Mouse (Mus musculus): ENCODE results near the gene Bach2. TPM values are rescaled to one million over a fixed set of nuclear protein-coding genes. Genes with fewer than 3 reads are reported as not detected.
A peak's percentile ranks its signal among the peaks of the same experiment; 100 is the strongest.

Bach2 gene
- total RNA-seq, 4 experiments from 2014 or later, result 0.96 to 3.2 (median 2.4) TPM

DNA sequence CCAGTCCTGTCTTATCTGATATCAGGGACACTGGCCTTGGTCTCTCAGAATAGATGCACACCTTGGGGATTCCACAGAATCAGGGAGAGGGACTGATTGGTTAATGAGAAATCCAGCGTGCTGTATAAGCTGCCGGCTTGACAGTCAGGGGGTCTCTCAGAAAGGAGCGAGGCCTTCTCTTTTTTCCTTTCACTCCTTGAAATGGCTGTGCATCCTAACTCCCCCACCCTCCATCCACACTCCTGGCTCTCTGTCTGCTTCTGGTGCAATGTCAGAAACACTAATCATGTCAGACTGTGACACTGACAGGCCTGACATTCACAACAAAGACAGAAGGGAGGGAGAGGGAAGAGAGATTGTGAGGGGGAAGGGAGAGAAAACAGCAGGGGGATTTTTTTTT, 88.3 kb downstream of the Bach2 start:
- DNase-seq (ENCODE audit: low spot score in 2 of 2), result no peak

DNA sequence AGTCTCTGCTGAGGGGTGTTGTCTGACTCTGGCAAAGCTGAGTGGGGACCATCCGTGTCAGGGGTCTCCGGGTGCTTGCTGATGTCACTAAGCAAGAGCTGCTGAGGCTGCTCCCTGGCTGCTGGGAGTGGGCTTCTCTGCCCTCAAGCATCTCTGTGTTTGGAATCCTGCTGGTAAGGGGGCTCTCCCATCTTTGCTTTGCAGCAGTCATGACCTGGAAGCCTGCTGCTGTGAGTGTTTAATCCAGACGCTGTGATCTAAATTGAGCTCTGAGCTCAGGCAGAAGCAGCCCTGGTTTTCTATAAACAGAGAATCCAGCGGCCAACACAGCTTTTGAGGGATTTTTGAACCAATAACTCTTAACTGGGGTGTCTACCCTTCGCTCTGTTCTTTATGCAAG, 89.0 kb downstream of the Bach2 start:
- DNase-seq (ENCODE audit: low spot score in 2 of 2), result no peak

DNA sequence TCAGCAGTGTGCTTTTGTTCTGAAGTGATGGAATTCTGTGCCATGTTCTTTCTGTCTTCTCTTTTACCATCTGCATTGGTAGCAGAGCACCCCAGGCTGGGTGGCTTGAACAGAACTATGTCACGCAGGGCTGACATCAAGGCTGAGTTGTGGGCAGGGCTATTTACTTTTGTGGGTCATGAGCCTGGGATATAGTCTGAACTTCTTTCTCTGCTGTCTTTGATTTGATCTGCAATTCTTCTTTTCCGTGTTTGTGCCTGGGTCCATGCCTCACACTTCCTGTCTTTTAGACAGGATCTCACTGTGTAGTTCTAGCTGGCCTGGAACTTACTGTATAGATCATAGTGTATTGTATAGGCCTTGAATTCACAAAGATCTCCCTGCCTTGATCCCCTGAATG, 90.0 kb downstream of the Bach2 start:
- DNase-seq (ENCODE audit: low spot score in 2 of 2), result no peak

DNA sequence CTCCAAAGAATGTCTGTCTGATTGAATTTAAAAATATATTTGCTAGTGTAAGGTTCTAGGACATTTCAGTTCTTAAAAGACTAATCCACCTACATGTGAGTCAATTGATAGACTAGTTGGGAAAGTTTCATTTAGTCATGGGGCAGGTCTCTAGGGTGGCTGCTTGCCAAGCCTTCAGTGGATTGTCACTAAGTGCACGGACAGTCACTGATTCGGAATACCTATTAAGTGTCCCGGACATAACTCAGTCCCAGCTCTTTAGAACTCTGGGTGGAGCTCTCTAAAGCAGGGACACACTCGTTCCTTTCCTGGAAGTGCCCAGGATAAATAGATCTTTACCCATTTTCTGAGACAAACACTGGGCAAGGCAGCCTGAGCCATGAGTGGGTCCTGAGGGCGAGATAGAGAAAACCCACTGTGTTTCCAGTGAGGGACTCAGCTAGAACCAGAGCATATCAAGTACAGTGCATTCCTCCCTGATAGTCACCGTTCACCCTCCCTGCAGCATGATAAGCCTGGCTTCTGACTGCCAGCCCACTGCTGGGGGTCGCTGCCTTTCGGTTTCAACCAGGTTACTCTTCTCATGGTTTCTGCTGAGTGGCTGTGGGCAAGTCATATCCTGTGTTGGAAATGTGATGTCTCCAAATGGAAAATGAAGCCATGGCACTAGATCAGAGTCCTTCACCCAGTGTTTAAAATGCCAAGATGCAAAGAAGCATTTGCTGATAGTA, 92.1 kb downstream of the Bach2 start:
- DNase-seq (ENCODE audit: low spot score in 2 of 2), result no peak

DNA sequence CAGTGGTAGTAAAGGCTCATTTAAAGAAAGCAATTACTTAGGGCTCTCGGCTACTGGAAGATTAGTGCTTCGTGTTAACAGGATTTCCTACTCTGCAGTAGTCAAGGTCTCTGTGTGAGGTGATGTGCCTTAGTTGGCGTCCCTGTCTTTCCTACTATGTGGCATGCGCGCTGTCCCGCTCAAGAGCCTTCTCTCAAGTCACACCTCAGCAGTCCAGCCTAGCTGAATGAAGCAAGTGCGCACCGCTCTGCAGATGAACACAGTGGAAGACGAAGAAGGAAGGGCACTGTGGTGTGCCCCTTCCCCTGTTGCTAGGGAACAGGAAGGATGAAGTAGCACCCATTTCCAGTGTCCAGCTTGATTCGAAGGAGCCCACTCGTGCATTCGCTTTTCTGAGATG, 93.4 kb downstream of the Bach2 start:
- DNase-seq (ENCODE audit: low spot score in 2 of 2), result no peak

DNA sequence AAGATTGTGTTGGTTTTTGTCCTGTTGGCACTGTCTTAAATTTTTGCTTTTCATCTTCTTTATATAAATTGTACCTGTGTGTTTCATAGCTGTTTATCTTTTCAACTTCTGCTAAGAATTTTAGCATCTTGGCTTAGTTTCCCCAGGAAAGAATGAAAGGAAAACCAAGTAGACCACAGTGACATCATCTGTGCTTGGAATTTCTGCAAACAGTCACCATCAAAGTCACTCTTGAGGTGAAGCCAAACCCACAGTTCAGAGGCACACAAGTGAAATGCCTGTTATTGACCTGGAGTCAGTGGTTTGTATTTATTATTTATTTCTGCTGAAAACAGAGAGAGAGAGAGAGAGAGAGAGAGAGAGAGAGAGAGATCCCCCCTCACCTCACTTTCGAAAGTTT, 95.5 kb downstream of the Bach2 start:
- no peak for DNase-seq (ENCODE audit: low spot score in 2 of 2)

DNA sequence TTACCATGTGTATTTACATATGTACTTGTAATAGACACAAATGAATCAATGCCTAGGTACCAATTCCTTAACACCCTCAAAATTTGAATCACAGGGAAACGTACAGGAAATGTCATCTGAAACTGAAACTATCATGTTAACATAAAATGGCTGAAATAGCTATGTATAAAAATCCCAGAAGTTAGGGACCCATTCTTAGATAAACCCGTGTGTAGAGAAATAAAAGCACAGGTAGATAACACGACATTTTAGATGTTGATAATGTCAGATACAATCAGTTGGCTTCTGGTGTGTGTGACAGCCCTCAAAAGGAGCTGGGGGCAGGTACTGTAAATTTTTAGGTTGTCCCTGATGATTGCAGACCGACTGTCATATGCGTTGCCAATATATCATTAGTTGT, 96.2 kb downstream of the Bach2 start:
- no peak for DNase-seq (ENCODE audit: low spot score in 2 of 2)

DNA sequence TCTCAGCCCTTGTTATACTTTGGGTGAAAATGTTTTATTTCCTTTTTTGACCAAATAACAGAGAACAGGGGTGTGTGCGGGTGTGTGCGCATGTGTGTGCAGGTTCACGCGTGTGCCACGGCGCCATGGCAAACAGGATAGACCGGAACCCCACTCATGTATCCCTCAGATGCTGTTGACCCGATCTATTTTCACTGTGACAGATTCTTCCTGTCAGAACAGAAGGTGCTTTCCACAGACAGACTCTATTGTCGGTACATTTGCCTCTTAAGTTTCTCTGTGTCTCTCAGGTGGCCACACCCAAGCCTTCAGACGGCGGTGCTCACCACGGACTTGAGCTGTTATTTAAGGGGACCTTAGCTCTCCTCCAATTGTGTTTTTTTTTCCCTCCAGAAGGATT, 97.1 kb downstream of the Bach2 start:
- no peak for DNase-seq (ENCODE audit: low spot score in 2 of 2)

DNA sequence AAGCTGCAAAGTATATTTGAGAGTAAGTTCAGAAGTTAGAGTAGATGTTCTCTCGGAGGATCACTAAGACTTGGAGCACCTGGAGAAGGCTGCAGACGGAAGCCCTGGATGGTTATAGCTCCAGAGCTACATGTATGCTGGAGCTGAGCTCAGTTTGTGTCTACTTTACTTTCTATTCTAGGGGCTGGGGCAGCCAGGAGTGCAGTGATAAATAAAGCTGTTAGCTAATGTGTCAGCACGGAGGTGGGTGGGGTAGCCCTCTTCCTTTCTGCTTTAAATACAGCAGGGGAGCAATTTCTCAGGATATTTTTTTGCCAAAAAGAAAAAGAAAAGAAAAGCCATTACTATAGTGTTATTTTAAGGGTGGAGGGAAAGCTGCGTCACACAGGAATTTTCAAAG, 98.0 kb downstream of the Bach2 start:
- DNase-seq (ENCODE audit: low spot score in 2 of 2), result no peak

DNA sequence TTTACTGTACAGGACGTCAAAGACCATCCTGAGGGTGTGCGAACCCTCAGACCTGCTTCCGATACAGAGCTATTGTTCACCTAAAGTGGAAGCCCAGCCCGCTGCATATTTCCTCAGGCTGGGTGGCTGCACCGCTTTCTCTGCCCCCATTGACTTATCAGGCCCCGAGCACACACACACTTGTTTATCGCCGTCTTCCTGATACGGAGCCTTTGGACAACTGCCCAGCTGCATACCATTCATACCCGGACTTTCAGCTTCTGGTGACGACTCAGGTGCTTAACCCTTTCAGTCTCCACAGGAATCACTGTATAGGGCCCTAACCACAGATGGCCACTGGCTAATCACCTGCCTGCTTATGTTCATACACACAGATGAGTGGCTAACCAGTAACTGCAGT, 99.0 kb downstream of the Bach2 start:
- peak in 1 of 2 experiments; percentile 21 for DNase-seq (ENCODE audit: low spot score in 2 of 2)

DNA sequence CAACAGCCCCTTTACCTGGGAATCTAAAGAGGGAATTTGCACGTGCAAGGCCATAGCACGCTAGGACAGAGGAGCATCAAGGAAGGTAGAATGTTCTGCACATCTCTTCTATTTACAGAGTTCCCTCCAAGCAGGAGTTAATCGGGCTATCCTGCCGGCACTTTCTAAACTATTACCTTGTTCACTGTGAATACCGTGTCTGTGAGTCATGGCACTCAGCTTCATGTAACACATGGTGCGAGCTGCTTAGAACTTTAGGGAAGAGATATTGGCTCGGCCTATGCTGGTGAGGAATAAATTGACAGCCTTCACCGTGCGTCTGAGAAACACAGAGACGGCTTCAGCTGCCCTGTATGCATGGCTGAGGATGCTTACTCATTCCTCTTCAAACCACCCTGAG, 99.8 kb downstream of the Bach2 start:
- no peak for DNase-seq (ENCODE audit: low spot score in 2 of 2)

DNA sequence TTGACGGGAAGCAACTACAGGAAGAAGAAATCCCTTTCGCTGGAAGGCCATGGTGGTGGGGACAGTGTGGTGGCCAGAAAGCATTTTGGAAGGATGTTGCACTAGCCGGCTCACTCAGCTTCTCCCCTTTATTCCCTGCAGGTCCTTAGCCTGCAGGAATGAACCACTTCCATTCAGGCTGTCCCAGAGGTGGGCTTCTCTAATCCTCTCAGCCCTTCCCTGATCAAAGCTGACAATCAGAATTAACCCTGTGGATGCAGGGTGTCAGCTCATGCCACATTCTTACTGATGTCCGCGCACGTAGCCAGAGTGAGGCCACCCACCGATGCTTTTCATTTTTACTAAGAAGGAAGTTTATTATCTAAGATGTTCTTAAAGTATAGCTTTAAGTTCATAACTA, 102.2 kb downstream of the Bach2 start:
- no peak for DNase-seq (ENCODE audit: low spot score in 2 of 2)

DNA sequence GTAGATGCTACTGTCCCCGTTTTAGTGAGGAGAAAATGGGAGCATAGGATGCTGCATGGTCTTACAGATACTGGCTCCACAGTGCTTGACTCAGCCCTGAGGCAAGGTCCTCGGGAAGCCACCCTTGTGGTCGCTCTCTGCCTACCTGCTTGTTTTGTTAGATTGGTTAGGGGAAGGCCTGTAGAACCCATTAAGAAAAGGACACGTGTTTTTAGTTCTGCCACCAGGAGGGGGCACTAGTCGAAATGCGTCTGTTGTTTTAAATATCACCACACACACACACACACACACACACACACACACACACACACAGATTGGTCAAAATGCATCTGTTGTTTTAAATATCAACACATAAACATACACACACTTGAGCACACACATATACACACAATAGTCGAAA, 103.7 kb downstream of the Bach2 start:
- DNase-seq (ENCODE audit: low spot score in 2 of 2), result no peak

DNA sequence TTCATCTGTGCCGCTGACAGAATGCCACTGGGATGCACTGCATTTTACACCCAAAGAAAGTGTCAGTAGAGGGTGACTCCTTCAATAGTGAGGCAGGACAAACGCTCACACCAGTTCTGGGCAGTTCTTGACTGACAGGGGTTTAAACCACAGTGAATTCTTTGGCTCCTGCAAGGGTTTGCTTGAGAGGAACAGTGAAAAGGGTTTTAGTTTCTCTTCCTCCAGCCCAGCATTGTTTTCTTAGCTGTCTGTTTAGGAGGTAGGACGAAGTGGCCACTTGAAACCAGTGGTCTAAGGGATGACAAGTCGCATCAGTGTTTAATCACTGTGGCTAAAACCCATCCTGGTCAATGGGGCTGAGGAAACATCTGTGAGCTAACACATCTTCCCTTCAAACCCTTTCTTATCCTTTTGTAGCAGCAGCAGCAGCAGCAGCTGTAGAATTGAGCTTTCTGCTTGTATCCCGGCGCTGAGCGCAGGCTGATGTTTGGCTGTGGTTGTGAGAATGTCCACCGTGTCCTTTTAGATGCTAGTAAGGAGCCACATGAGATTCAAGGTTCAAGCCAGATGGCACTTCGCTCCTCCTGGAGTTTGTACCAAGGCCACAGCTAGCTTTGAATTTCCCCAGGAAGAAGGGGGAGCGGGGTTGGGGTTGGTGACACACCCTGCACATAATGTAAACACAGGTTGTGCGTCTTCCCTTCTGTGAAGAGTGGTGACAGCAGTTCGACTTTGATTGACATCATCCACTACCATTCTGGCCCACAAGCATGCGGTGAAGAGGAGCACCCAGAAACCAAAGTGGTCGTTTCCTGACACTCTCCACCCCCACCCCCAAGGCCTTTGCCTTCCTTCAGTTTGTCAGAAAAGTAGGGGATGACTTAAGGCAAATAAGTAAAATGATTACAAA, 104.9 kb downstream of the Bach2 start:
- no peak for DNase-seq (ENCODE audit: low spot score in 2 of 2)

DNA sequence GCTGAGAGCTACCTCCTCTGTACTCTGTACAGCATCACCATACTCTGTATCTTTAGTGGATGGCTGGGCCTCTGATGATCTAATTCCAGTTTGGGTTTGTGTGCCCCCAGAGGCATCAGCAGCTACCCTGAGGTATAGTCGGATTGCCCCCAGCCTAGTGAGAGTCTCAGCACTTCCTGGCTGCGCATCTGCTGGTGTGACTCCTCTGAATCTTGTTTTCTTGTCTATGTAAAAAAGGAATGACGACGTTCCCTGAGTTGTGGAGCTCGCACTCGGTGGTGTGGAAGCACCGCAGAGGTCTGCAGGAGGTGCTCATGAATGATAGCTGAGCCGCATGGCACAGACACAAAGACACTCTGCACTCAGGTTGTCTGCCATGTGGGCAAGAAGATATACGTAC, 105.7 kb downstream of the Bach2 start:
- DNase-seq (ENCODE audit: low spot score in 2 of 2), result no peak

DNA sequence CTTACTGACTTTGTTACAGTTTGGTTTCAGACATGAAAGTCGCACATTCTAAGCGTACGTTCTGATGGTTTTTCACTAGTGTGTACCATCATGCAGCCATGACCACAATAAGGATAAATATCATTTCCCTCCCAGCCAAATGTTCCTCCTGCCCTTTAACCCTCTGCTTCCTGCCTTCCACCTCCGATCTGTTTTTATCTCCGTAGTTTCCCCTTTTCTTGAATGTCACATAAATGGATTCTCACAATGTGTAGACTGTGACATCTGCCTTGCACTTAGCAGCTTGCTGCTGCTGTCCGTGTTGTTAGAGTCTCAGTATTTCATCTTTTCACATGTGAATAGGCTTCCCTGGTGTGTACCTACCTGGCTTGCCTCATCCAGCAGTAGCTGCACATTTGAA, 108.6 kb downstream of the Bach2 start:
- no peak for DNase-seq (ENCODE audit: low spot score in 2 of 2)

DNA sequence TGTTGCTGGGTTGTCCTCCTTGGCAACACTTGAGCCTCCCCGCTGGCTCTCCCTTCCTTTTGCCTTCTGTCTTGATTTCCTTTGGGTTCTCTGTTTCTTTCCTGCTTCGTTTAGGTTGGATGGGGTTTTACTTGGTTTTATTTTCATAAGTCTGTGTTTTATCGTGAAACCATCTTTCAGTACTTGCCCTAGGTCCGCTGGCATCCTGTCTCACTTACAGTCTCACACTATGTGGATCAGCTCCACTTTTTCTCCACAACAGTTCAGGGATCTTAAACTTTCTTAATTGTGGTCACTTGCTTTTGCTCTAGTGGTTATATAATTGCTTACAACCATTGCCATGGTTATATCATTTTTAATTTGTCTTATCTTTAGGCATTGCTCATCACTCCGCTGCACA, 109.1 kb downstream of the Bach2 start:
- DNase-seq (ENCODE audit: low spot score in 2 of 2), result no peak

DNA sequence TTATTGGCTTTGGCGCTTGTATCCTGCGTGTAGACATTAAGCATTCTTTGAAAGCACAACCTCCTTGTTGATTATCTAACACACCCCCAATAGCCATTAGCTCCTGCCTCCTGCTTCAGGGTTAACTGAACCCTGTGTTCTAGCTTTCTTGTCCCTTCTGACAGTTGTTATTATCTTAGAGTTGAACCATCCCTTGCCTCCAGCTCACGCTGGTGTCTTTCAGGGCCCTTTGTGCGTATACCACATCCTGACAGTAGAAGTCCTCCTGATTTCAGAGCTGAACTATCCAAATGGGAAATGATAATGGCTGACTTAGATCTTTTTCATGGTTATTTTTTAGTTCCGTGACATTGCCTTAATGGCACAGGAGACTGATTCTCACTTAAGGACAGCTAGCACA, 110.8 kb downstream of the Bach2 start:
- no peak for DNase-seq (ENCODE audit: low spot score in 2 of 2)

DNA sequence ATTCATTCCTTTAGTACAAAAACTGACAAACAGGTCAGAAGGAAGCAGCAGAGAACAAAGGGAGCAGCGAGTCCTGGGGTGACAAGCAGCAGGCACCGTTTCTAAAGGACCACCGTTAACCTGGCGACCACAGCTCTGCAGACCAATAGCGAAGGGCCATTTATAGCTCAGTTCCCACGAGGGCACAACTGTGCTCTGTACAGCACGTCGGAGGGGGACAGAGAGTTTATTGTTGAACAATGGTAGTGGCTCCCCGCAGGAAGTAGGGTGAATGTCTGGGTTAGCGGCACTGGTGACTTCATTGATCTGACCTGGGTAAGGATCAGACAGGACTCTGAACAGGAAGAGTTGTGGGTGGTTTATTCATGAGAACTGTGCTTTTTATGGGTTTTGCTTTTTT, 112.6 kb downstream of the Bach2 start:
- no peak for DNase-seq (ENCODE audit: low spot score in 2 of 2)

DNA sequence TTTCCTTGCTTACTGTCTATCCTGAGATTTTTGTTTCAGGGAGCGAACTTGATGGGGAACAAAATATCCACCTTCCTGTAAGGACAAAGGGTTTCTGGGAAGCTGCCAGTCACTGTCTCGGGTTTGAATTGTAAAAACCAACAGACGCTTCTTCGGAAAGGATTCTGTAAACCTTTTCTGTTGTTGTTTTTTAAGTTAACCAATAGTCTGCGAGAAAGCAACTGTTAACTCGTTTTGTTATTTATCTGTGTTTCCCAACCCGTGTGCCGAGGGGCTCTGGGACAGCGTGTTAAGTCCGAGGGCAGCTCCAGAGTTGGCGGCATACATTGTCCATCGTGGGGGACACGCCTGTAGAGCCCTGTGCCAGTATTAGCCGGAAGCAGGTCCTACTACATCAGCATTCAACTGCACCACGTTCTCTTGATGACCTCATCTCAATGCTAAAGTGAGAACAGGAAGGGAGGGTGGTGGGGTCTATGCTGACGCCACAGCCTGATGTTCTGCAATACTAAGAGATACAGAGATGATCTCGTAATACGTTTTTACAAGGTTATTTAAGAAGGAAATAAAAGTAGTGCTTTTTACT, 113.2 kb downstream of the Bach2 start:
- DNase-seq (ENCODE audit: low spot score in 2 of 2), result no peak

DNA sequence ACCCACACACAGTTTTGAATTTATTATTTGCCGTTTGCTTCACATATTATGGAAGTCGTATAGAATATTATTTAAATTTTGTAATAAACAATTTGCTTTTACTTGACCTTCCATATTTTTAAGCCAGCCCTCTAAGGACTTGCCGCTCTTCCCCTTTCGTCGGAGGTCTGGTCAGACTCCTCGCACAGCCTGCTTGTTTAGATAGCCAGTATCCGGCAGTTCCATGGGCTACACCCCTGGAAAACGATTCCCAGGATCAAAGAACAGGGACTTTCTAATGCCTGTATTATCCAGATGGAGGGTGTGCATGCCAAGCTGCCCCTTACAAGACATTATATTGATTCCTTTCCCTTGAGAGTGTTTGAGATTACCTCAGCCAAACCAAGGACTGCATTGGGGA, 113.8 kb downstream of the Bach2 start:
- DNase-seq (ENCODE audit: low spot score in 2 of 2), result no peak

DNA sequence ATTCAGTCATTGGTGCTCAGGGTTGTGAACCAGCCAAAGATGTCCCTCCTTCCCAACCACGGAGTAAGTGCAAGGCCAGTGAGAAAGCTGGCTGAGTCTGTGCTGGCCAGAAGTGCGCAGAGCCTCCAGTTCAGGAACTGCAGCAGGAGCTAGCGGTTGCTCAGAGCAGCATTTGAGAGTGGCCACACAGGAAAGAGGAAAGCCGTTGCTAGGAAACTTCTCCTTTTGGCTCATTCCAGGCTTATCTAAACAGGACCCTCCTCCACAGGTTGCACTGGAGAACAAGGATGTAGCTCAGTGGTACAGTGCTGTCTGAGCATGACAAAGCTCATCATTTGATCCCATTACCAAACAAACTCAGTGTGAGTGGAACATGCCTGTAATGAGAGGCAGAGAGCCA, 114.2 kb downstream of the Bach2 start:
- DNase-seq (ENCODE audit: low spot score in 2 of 2), result no peak
